Mouse (Mus musculus) frontal cortex, postnatal 36 days (tissue): ENCODE measurements around the gene Lta.

Experiments
- DNase-seq, 2 experiments: peaks; one replicate each; pipeline ENCODE4 v3.0.0; 2022; ENCODE audit warnings: low spot score in 2 of 2

Lta gene

DNA sequence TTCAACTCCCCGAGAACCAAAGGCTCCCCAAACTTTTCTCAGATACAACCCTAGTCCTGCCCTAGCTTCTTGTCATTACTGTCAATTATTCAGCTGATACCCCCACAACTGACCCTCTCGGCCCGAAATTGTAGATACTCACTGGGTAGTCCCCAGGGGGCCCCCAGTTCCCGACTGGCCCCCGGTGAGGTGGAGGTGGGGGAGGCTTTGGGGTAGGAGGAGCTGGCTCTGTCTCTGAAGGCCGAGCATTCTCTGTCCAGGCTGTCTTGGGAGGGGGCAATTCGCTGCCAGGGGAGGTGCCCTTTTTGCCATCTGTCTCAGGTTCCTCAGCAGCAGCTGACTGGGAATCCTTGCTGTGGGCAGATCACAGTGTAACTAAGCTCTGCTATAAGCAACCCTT lies 45.5 kb downstream of the Lta start:
- DNase-seq = no peak

DNA sequence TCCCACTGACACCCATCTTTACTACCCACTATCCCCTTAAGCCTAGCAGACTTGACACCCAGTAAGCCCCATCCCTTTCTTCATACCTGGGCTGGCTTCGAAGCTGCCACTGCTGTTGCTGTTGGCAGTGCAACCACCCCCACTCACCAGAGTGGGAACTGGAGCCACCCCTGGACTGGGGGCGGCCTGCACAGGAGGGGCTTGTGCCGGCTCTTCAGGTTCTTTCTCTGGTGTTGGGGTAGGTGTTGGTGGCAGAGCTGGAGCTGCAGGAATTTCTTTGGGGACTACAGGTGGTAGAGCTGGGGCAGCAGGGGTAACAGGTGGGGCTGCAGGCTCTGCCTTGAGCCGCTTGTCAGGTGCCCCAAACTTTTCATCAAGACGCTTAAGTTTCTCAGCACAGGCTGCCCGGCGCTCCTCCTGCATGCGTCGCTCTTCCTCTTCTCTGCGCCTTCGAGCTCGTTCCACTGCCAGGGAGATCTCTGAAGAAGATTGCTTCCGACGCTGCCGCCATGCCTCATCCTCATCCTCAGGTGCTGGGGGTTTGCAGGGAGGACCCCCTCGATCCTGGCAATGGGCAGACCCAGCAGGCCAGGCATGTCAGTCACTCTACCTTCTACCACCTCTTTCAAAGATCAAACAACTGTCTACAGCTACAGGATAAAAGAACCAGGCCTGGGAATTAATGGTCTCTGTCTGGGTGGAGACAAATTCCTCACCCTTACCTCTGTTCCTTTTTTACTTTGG lies 46.1 kb downstream of the Lta start:
- no peak for DNase-seq

DNA sequence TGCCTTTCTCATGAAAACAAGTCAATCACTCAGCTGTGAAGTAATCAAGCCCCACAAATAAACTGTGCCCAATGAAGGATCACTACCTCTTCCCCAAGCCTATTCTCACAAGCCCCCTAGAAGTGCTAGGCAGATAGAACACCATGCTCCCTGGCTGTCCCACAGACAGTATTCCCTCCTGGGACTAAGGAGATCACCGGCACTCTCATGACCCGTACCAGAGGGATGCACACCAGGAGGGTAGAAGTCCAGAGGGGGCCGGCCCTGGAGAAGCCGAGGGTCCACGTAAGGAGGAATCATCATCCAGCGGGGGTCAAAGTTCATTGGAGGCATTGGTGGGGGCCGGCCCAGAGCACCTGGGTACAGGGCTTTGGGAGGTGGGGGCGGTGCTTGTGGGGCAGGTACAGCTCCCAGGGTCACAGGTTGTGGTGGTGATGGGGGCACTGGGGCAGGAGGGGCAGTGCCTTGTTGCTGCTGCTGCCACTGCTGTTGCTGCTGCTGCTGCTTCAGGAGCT lies 47.4 kb downstream of the Lta start:
- DNase-seq = no peak

DNA sequence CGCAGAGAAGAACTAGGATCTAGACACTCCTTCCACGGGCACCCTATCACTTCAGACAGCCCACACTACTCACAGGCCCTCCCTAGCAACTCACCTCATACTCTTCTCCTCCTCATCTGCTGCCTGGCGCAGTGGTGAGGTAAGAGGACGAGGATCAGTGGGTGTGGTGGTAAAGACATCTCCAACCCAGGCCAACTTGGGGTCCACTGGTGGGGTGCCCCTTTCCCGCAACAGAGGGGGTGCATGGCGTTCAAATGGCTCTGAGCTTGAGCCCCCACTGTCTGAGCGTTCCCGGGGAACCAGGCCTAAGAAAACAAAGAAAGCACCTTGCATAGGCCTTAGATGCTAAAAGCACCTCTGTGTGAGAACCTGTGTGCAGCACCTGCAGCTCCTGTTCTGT lies 47.9 kb downstream of the Lta start:
- no peak for DNase-seq

- DNase-seq = no peak
These were observed 48.5 kb downstream of the Lta start for GRCm38 (mm10) chr17:35156461-35157200.

DNA sequence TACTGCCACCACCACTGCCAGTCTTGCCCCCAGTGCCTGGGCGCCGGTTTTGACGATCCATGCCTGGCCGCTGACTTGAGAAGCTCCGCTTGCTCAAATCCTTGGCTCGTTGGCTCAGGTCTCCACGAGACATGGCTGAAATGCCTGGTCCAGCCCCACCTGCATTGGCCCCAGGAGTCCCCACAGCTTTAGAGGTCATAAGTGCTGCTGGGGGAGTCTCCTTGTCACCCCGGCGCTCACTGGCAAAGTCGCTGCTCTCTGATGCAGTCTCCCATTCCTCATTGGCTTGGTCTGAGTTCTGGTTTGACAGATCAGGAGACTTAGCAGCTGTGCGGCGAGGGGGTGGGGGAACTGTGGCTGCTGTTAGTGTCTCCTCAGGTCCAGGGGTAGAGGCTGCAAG lies 49.7 kb downstream of the Lta start:
- no peak for DNase-seq

GRCm38 (mm10) chr17:35154616-35155015 lies 50.5 kb downstream of the Lta start:
- DNase-seq = no peak

DNA sequence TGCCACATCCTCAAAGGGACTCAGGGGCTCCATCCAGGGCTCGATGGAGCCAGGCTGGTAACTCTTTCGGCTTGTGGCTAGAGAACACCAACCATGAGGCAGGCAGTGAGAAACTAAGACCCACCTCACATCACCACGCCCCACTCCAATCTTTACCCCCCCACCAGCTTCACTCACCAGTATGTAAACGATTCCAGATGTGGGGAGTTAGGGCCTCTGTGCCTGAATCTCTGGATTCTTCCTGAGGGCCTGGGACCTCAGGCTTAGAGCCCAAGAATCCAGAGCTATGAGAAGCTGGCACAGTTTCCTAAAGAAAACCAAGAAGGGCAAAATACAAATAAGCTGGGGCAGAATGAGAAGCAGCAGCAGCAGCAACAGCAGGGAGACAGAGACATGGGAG lies 51.2 kb downstream of the Lta start:
- DNase-seq = no peak
